Mouse (Mus musculus): ENCODE data around the gene Prkar1a. TPM values are rescaled to one million over a fixed set of nuclear protein-coding genes. Genes with fewer than 3 reads are reported as not detected.

The Prkar1a gene
- 100 to 1,000 TPM; 371 to 461 TPM for total RNA-seq (2021)
- long read RNA-seq, experiment 1, transcript Prkar1a-201 (11 exons, 3,359 nt): major isoform, 469 of 579 reads
- long read RNA-seq, experiment 1, partial matches to known transcripts: 72 of 579 reads
- long read RNA-seq, experiment 1, other reads (novel, unspliced or antisense): 38 of 579 reads
- long read RNA-seq, experiment 2, transcript Prkar1a-201 (11 exons, 3,359 nt): major isoform, 195 of 259 reads
- long read RNA-seq, experiment 2, partial matches to known transcripts: 58 of 259 reads
- long read RNA-seq, experiment 2, other reads (novel, unspliced or antisense): 6 of 259 reads

GRCm38 (mm10) chr11:109649206-109649605 lies at the start of gene Prkar1a:
Gene Prkar1a (plus strand): TSS chr11:109649405.
- peak; percentile 31 to 52 for DNase-seq

DNA sequence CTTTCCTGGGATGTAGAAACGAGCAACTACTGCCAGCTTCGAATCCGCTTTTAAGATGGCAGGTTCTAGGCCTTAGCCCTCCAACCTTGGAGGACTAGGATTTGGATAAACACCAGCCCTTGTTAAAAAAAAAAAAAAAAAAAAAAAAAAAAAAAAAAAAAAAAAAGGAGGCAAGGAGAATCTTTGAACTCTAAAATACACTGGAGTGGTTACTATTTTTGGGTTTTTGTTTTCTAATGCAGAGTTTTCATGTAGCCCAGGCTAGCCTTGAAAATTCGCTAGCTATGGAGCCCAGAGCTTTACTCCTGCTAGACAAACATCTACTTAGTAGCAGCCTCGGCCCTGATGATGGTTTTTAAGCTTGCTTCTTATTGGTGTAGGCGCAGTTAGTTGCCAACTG lies 41.6 kb upstream of the Prkar1a start:
- DNase-seq: no peak

DNA sequence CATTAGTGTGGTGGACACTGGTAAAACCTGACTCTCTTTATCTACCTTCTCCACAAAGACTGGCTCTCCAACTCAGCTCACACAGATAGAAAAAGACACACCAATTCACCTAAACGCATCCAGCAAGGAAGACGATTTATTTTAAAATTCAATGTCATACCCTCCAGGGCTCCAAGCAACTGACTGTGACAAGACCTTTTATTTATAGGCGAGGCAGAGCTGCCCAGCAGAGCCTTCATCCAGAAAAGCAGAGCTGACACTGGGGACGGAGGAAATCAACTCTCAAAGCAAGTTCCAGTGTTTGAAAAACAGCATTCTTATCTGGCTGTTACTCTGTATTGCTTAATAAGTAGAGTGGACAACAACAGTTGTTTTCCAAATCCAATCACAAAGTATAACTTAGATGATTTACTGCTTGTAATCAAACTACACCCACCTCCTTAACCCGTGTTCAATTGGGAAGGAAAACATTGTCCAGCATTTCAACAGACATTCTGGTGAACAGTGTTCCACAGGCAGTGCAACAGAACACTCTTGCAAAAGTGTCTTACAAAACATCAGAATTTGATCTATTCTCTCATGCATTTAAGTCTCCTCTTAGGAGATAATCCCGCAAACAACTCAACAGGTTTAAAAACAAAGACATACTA lies 40.1 kb upstream of the Prkar1a start:
- peak; percentile 43 to 50 for DNase-seq

DNA sequence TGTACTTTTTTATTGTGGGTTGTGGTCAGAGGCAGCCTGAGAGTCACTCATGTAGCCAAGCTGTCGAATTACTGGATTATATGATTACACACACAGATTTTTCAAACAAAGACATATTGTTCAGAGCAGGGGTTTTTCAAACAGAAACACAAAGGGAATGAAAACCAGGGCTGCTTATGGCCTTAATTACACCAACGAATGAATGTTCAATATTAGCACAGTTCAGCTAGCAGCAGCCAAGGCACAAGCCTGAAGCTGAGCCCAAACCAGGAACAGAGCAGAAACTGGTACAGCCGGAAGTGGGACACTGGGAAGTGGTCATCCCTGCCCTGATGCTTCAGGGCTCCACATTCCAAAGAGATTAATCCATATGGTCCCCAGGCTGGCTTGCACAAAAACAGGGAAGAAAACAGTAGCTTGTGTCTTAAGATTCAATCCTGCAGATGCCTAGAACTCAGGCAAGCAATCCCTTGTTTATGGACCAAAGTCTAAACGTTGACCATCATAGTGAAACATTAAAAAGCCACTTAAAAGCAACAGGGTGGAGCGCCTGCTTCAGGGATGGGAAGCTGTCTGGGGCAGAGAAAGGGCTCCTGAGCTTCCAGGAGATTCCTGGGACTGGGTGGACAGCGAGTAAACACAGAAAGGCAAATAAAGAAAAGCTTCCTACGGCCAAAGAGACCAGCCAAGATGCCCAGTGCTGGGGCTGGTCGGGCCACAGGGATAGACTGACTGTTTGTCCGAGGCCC lies 39.0 kb upstream of the Prkar1a start:
- DNase-seq: peak in 1 of 2 experiments; percentile 38

- DNase-seq: no peak
Observed at GRCm38 (mm10) chr11:109610795-109611302, 38.4 kb upstream of the Prkar1a start.

- peak; percentile 99 for DNase-seq
Observed at GRCm38 (mm10) chr11:109611303-109612149, 37.7 kb upstream of the Prkar1a start, which contains the start of gene Wipi1. Gene Wipi1 (minus strand): TSS chr11:109611967.

GRCm38 (mm10) chr11:109612871-109613529 lies 36.2 kb upstream of the Prkar1a start:
- DNase-seq: no peak

DNA sequence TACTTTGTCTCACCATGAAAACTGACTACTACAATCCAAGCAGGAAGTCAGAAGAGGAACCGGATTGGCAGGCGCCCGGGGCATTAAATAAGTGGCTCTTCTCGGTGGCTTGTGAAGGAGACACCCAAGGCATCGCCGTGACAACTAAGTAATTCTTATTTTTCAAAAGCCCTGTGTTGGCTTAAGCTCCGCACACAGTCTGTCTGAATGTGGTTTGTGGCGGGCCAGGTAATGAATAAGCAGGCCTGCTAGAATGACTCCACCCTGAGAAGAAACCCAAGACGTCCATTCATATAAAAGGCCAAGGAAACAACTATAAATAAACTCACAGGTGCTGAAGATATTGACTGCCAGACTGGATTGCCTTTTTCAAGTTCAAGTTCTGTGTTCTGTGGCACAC lies 33.9 kb upstream of the Prkar1a start:
- no peak for DNase-seq

DNA sequence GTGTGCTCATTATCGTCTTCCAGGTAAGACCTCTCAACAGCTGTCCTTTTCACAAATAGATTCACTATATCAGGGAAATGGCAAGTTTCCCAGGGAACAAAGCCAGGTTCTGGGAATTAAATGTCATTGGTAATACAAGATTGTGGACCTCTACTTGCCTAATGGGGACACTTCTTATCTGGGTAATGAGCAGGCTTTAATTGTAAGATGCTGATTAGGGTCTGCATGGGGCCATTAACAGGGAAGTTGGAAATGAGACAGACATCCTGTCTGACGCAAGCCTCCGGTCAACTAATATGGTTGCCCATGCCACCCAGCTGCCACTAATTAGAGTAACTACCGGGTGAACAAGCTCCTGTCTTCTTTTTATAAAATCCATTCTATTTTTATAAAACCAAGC lies 32.9 kb upstream of the Prkar1a start:
- DNase-seq: no peak

DNA sequence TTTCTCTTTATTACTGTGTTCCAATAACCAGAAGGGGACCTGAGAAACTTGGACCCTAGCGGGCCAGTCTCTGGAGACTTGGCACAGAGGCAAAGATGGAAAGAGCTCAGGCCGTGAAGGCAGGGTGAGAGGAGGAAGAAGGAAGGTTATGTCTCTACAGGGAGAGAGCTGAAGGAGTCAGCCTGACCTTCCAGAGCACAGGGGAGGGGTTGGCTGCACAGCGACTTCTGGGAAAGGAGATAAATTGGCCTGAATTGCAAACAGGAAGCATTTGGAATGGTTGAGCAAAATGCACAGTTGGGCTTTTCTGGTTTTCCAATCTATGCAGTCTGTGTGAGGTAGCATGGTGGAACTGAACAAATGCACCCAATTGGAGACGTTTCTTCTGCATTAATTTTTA lies 32.4 kb upstream of the Prkar1a start:
- DNase-seq: peak; percentile 37 to 52

DNA sequence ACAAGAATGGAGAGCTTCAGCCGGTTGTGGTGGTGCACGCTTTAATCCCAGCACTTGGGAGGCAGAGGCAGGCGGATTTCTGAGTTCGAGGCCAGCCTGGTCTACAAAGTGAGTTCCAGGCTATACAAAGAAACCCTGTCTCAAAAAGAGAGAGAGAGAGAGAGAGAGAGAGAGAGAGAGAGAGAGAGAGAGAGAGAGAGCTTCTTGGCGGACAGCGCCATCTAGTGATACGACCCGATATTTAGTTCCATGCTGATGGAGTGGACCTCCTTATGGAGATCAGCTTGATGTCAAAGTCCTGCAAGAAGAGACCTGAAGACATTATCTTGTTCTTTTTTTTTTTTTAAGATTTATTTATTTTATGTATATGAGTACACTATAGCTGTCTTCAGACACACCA lies 30.1 kb upstream of the Prkar1a start:
- peak; percentile 62 to 80 for DNase-seq

DNA sequence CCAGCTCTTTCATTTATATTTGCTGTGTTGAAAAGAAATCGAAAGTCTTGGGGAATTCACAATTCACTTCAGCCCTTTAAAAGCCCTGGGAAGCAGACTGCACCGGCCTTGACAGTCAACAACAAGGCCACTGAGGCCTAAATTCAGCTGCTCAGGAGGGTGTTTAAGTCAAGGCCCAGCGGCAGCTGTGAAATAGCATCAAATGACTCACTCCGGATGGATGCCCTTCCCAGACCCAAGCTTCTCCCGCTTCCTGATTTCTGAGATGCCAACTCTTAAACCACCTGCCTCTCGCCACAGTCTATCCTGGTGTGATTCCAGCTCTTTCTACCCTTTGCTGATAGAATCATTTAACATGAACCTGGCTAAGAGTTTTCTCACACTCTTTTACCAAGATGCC lies 28.8 kb upstream of the Prkar1a start:
- DNase-seq: no peak

DNA sequence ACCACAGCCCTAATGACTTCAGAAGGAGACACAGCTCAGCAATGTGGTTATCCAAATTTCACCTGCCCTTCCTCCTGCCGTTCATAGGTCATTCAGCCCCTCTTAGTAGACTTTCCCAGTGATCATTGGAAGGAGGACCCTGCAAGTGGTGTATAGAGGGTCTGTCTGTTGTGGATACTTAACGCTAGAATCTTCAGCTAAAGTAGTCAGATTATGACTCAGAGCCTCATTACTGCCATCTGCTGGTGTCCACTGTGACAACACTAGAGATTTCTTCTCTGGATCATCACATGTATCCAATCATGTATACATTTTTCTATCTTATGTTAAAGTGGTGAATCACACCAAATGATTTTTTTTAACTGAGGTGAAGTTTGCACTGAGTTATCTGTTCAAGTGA lies 28.0 kb upstream of the Prkar1a start:
- peak; percentile 42 to 86 for DNase-seq

DNA sequence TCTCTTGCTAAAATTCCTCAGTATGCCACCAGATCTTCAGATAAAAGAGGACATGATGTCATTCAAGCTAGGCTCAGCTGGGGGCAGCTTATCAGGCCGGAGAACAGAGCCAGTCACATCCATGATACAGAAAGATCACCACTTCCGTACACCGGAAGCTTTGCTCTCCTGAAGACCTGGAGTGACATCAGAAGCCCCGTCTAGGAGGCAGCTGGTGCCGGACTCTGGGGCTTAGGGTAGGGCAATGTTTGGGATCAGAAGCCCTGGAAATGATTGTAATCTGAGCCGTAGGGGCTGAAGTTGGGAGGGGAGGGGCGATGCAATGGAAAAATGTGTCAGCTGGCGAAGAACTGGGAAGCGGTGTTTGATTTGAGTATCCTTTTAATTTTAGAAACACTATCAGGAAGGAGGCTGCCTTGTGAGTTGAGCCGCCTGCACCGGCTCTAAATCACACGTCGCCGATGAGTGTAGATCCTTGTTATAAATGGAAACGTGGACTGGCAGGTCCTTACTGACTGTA lies 26.6 kb upstream of the Prkar1a start:
- DNase-seq: peak; percentile 69 to 72

- DNase-seq: no peak
Observed at GRCm38 (mm10) chr11:109623238-109623637, 26.0 kb upstream of the Prkar1a start.

DNA sequence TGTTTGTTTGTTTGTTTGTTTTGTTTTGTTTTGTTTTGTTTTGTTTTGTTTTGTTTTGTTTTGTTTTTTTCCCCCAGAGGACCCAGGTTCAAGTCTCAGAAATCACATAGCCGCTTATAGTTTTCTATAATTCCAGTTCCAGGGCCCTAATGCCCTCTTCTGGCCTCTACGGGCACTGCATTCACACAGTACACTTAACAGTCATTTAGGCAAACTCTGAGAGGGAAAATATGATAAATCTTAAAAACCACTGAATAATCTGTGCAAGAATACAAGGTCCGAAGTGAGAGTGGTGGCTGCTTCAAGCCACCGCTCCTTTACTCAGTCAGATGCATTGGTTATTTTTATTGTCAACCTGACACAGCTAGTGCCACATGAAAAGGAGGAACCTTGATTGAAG lies 21.6 kb upstream of the Prkar1a start:
- no peak for DNase-seq

- no peak for DNase-seq
Observed at GRCm38 (mm10) chr11:109628099-109628498, 21.1 kb upstream of the Prkar1a start.

DNA sequence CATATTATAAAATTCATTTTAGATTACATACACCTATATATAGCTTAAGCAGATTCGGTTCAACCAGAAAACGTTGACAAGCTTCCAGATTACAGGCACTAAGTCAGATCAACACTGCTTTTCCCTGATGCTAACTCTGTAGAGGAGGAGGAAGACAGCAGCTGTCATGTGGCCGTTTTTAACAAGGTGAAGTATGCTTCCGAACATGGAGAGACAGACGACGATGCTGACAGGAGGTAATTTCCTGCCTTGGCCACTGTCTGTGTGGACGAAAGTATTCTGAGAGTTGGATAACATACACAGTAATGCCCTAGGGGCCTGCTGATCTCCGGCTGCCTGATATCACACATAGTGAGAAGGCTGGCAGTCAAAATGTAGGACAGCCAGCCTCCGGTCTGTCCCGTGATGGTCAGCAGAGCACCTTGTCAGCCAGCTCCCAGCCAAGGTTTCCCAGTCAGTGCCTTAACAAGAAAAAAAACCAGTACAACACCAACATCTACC lies 20.1 kb upstream of the Prkar1a start:
- DNase-seq: peak; percentile 74 to 84

- DNase-seq: no peak
Observed at GRCm38 (mm10) chr11:109634928-109635327, 14.3 kb upstream of the Prkar1a start.

DNA sequence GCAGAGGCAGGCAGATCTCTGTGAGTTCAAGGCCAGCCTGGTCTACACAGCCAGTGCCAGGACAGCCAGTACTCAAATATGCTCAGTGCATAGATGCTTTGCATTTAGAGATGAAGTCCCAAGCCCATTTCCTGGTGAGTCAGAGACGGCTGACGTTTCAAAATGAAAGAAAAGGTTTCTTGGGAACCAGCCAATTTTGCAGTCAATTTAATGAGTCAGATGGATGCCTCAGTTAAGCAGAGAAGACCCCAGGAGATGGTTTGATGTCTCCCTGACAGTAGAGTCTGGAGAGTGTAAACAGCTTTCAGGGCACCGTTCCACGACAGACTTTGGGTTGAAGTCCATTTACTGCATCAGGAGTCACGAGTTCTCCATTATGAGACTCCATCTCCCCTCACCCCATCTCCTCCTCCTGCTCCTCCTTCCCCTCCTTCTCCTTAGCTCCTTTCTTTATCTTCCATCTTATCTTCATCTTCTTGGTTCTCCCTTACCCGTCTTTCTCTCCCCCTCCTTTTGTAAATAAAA lies 13.3 kb upstream of the Prkar1a start:
- DNase-seq: no peak
